Mouse (Mus musculus) inflammation-experienced regulatory T-cells, adult 6 months (primary cell): Measurements from ENCODE around the gene Rab5b. TPM values are rescaled to one million over a fixed set of nuclear protein-coding genes. Genes with fewer than 3 reads are reported as not detected.
"Not testable (repeated sequence)": the region's sequence is repeated elsewhere in the genome, so short reads cannot be mapped to it uniquely, and the experiment has no call there.

Experiments used
- ATAC-seq: one replicate; pipeline ENCODE4 v1.8.0; 2017
- polyA plus RNA-seq, 3 experiments: library from polyadenylated mRNA; unstranded; fragments of 100-300 nt; shearing (Covaris generic); gene quantifications; one replicate each; pipeline ENCODE4 v1.2.1; 2017

Rab5b gene
- polyA plus RNA-seq, 3 experiments from 2014 or later: 44.3 to 69.5 (median 63.9) TPM

DNA sequence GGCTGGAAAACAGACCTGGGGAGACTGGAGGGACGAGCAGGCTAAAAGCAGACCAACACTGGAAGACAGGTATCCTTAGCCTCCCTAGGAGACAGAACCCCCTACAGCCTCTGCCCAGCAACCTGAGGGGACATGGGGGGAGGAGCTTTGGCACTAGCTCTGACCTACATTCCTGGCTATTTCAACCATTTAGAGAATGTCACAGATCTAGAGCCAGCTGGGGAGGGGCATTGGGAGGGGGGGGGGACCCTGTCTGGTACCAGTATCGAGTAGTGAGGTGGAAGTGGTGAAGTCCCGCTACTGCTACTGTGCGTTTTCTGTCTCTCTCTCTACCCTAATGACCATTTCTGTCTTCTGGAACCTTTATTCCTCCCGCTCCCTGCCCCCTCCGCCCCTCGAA is 54.2 kb downstream of the Rab5b start:
- ATAC-seq: no peak

DNA sequence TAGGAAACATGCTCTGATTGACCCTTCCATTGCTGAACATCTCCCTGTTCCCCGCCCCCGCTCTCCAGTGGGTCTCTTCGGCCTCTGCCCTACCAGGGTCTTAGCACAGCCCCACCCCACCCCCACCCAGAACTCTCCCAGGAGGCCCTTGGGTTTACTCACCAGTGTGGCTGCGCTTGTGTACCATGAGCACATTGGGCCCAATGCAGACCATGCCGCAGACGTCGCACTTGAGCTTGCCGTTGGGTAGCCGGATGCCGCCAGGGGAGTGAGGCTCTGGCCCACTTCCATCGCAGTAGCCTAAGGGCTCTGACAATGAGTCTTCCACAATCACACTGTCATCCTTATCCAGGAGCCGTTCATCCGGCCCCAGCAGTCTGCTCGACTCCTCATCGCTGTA is 55.2 kb downstream of the Rab5b start:
- ATAC-seq: no peak

DNA sequence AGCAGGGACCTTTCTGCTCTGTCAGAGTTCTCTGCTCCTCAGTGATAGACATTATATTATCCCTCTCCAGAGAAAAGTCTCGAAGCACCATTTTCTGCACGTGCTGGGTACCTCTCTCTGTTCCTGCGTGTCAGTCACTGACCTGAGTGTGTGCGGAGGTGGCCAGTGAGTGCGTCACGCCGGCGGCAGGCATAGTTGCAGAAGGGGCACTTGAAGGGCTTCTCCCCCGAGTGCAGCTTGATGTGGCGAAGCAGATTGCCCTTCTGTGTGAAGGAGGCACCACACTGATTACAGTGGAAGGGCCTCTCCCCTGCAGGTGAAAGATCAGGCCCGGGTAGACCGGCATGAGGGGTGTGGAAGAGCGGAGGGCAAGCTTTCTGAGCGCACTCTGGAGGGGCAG is 56.1 kb downstream of the Rab5b start:
- ATAC-seq: no peak

GRCm38 (mm10) chr10:128637011-128637410 is 59.1 kb downstream of the Rab5b start:
- ATAC-seq: peak; percentile 91

- ATAC-seq: peak; percentile 23
These were observed 59.5 kb downstream of the Rab5b start for GRCm38 (mm10) chr10:128636561-128636960.

GRCm38 (mm10) chr10:128635697-128636096 is 60.4 kb downstream of the Rab5b start:
- no peak for ATAC-seq

GRCm38 (mm10) chr10:128631571-128631970 is 64.5 kb downstream of the Rab5b start:
- no peak for ATAC-seq

DNA sequence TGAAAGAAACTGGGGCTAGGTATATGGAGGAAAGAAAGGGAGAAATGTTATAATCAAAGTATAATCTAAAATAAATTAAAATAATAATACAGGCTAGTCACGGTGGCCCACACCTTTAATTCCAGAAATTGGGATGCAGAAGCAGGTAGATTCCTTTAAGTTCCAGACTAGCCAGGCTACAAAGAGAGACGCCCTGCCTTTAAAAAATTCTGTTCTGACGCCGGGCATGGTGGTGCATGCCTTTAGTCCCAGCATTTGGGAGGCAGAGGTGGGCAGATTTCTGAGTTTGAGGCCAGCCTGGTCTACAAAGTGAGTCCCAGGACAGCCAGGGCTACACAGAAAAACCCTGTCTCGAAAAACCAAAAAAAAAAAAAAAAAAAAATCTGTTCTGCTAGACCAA is 65.8 kb downstream of the Rab5b start:
- ATAC-seq: not testable (repeated sequence)

DNA sequence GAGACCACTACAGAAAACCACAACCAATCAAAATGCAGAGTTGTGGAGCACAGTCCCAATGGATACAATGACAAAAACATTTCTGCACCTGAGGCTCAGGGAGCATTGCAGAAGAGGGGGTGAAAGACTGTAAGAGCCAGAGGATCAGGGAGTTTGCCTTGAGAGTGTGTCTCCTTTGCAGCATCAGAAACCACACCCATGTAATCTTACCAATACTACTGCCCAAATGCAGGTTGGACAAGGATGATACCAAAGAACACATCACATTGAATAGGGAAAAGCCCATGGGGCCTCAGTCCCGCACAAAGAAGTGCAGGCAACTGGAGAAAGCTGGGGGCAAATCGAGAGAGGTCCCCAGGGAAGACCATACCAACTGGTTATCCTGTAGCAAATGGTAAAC is 66.3 kb downstream of the Rab5b start:
- ATAC-seq: no peak

- ATAC-seq: no peak
These were observed 68.4 kb downstream of the Rab5b start for GRCm38 (mm10) chr10:128627398-128628317.

Other genes starting within 250 kb of the Rab5b start
- gene Smarcc2, start 237.0 kb downstream of the Rab5b start, polyA plus RNA-seq: 10 to 100 TPM; 53.1 to 64.4 (median 57.2) TPM
- 1,000 to 10,000 TPM in 1 of 3 experiments, 100 to 1,000 TPM in 2; 949 to 1,454 (median 955) TPM for gene Myl6, start 202.1 kb downstream of the Rab5b start, polyA plus RNA-seq
- gene Myl6b, start 197.6 kb downstream of the Rab5b start, polyA plus RNA-seq: 1 to 10 TPM; 2.7 to 4.6 (median 4.5) TPM
- gene Esyt1, start 170.4 kb downstream of the Rab5b start, polyA plus RNA-seq: 10 to 100 TPM; 68.4 to 89.7 (median 70.4) TPM
- 1 to 10 TPM; 5.6 to 9.2 (median 6.0) TPM for gene Zc3h10, start 148.5 kb downstream of the Rab5b start, polyA plus RNA-seq
- 1,000 to 10,000 TPM; 5,582 to 7,160 (median 6,033) TPM for gene Rpl41, start 147.0 kb downstream of the Rab5b start, polyA plus RNA-seq
- 100 to 1,000 TPM; 110 to 145 (median 137) TPM for gene Pa2g4, start 130.3 kb downstream of the Rab5b start, polyA plus RNA-seq
- gene Erbb3, start 106.6 kb downstream of the Rab5b start, polyA plus RNA-seq: 1 to 10 TPM; 2.6 to 9.3 (median 3.9) TPM
- 1,000 to 10,000 TPM; 1,205 to 1,760 (median 1,564) TPM for gene Rps26, start 69.5 kb downstream of the Rab5b start, polyA plus RNA-seq
- 100 to 1,000 TPM in 2 of 3 experiments, 10 to 100 TPM in 1; 76.5 to 154 (median 110) TPM for gene Ikzf4, start 50.3 kb downstream of the Rab5b start, polyA plus RNA-seq
- 10 to 100 TPM; 17.0 to 29.7 (median 24.3) TPM for gene Suox, start 22.2 kb downstream of the Rab5b start, polyA plus RNA-seq
- gene Pmel, start 7.9 kb upstream of the Rab5b start, polyA plus RNA-seq: 1 to 10 TPM; 4.2 to 5.4 (median 4.3) TPM
- gene Cdk2, start 8.8 kb upstream of the Rab5b start, polyA plus RNA-seq: 10 to 100 TPM; 16.8 to 38.3 (median 19.9) TPM
- 100 to 1,000 TPM; 184 to 337 (median 319) TPM for gene Dgka, start 48.6 kb upstream of the Rab5b start, polyA plus RNA-seq
- 10 to 100 TPM; 64.5 to 69.6 (median 66.4) TPM for gene Pym1, start 51.6 kb upstream of the Rab5b start, polyA plus RNA-seq
- under 1 TPM; 0.21 to 0.68 (median 0.22) TPM for gene Mmp19, start 94.6 kb upstream of the Rab5b start, polyA plus RNA-seq
- gene Dnajc14, start 107.8 kb upstream of the Rab5b start, polyA plus RNA-seq: 10 to 100 TPM; 74.6 to 77.3 (median 75.8) TPM
- 1 to 10 TPM; 3.9 to 5.3 (median 5.3) TPM for gene Tmem198b, start 108.1 kb upstream of the Rab5b start, polyA plus RNA-seq
- gene Sarnp, start 121.1 kb upstream of the Rab5b start, polyA plus RNA-seq: 100 to 1,000 TPM; 195 to 238 (median 227) TPM
- 10 to 100 TPM; 65.5 to 78.4 (median 71.5) TPM for gene Ormdl2, start 125.4 kb upstream of the Rab5b start, polyA plus RNA-seq
- 1 to 10 TPM; 6.0 to 7.7 (median 7.3) TPM for gene Gdf11, start 195.5 kb upstream of the Rab5b start, polyA plus RNA-seq
- 1 to 10 TPM in 1 of 3 experiments, under 1 TPM in 1, not detected in 1; 0.58 to 2.0 TPM for gene Cd63, start 204.7 kb upstream of the Rab5b start, polyA plus RNA-seq
- 10 to 100 TPM in 2 of 3 experiments, 1 to 10 TPM in 1; 5.1 to 12.9 (median 11.9) TPM for gene Rdh5, start 226.6 kb upstream of the Rab5b start, polyA plus RNA-seq
- 100 to 1,000 TPM; 196 to 255 (median 212) TPM for gene Bloc1s1, start 227.8 kb upstream of the Rab5b start, polyA plus RNA-seq
- 1 to 10 TPM; 3.6 to 5.1 (median 4.8) TPM for gene Itga7, start 237.6 kb upstream of the Rab5b start, polyA plus RNA-seq